Mouse (Mus musculus): ENCODE measurements around the gene Umps. TPM values are rescaled to one million over a fixed set of nuclear protein-coding genes. Genes with fewer than 3 reads are reported as not detected.

The Umps gene
- polyA plus RNA-seq (2015; fragmentation: Illumina TruSeq; extraction: RNeasy Lipid Tissue Mini Kit (QIAGEN cat#74804); ENCODE audit: insufficient read depth, low read depth, low replicate concordance) = 3.3 TPM

GRCm38 (mm10) chr16:33966538-33967282 lies at the start of gene Umps:
Gene Umps, minus strand, starts transcription at chr16:33967038.

Other genes starting within 250 kb of the Umps start
- gene Muc13, start 173.0 kb downstream of the Umps start, polyA plus RNA-seq (2015; fragmentation: Illumina TruSeq; extraction: RNeasy Lipid Tissue Mini Kit (QIAGEN cat#74804); ENCODE audit: insufficient read depth, low read depth, low replicate concordance) = not detected
- gene Itgb5, start 137.4 kb downstream of the Umps start, polyA plus RNA-seq (2015; fragmentation: Illumina TruSeq; extraction: RNeasy Lipid Tissue Mini Kit (QIAGEN cat#74804); ENCODE audit: insufficient read depth, low read depth, low replicate concordance) = 19.1 TPM